Mouse (Mus musculus) myocyte (in vitro differentiated cells): Measurements from ENCODE around the gene Men1. TPM values are rescaled to one million over a fixed set of nuclear protein-coding genes. Genes with fewer than 3 reads are reported as not detected.
"Not testable (repeated sequence)": the region's sequence is repeated elsewhere in the genome, so short reads cannot be mapped to it uniquely, and the experiment has no call there.

Source experiments
- H3K27me3 ChIP-seq: one replicate; pipeline ENCODE4 v1.6.1; 2011; ENCODE audit not compliant: control insufficient read depth, insufficient read depth, insufficient read length
- H3K36me3 ChIP-seq: one replicate; pipeline ENCODE4 v1.6.1; 2011; ENCODE audit not compliant: control insufficient read depth, insufficient read depth
- H3K4me2 ChIP-seq: one replicate; pipeline ENCODE4 v1.6.1; 2011; ENCODE audit warnings: low read depth, control low read depth
- H3K4me3 ChIP-seq: one replicate; pipeline ENCODE4 v1.5.1; 2011; ENCODE audit warnings: mild to moderate bottlenecking, control low read depth, moderate library complexity
- H3K79me2 ChIP-seq: one replicate; pipeline ENCODE4 v1.6.1; 2011; ENCODE audit not compliant: control insufficient read depth, insufficient read depth
- H3ac ChIP-seq: one replicate; pipeline ENCODE4 v1.6.1; 2011; ENCODE audit not compliant: control insufficient read depth, insufficient read length
- CEBPB ChIP-seq: IDR thresholded peaks from 2 replicates; pipeline ENCODE4 v1.6.1; 2011; ENCODE audit warnings: mild to moderate bottlenecking, moderate library complexity; ENCODE audit not compliant: poor library complexity, insufficient read depth, severe bottlenecking
- E2F4 ChIP-seq: IDR thresholded peaks from one replicate; pipeline ENCODE4 v1.6.1; 2011; ENCODE audit warnings: mild to moderate bottlenecking, control low read depth, moderate library complexity; ENCODE audit not compliant: insufficient read depth
- MAX ChIP-seq: IDR thresholded peaks from one replicate; pipeline ENCODE4 v1.6.1; 2011; ENCODE audit warnings: low read depth, mild to moderate bottlenecking, control low read depth
- MYOD1 ChIP-seq, 3 experiments: IDR thresholded peaks; one replicate each; pipeline ENCODE4 v1.6.1; 2011; ENCODE audit warnings: control low read depth in 2 of 3, low read depth in 2 of 3, mild to moderate bottlenecking in 2 of 3, moderate library complexity in 1 of 3; ENCODE audit not compliant: insufficient read length in 2 of 3, control insufficient read depth in 1 of 3
- MYOG ChIP-seq, 3 experiments: IDR thresholded peaks; one replicate each; pipeline ENCODE4 v1.6.1; 2011; ENCODE audit warnings: control low read depth in 2 of 3, low read depth in 2 of 3, mild to moderate bottlenecking in 2 of 3; ENCODE audit not compliant: insufficient read length in 2 of 3, control insufficient read depth in 1 of 3, insufficient read depth in 1 of 3
- POLR2A ChIP-seq: IDR thresholded peaks from one replicate; pipeline ENCODE4 v1.6.1; 2011; ENCODE audit warnings: low read depth, mild to moderate bottlenecking, control low read depth, moderate library complexity; ENCODE audit not compliant: insufficient read length
- POLR2AphosphoS2 ChIP-seq: IDR thresholded peaks from one replicate; pipeline ENCODE4 v1.6.1; 2011; ENCODE audit warnings: low read depth, control low read depth; ENCODE audit not compliant: insufficient read length
- REST ChIP-seq: IDR thresholded peaks from one replicate; pipeline ENCODE4 v1.6.1; 2011; ENCODE audit warnings: mild to moderate bottlenecking, control low read depth, moderate library complexity; ENCODE audit not compliant: insufficient read depth, insufficient read length
- SRF ChIP-seq: IDR thresholded peaks from one replicate; pipeline ENCODE4 v1.6.1; 2011; ENCODE audit warnings: low read depth; ENCODE audit not compliant: control insufficient read depth, insufficient read length
- TCF12 ChIP-seq: IDR thresholded peaks from one replicate; pipeline ENCODE4 v1.6.1; 2011; ENCODE audit warnings: mild to moderate bottlenecking, control low read depth; ENCODE audit not compliant: poor library complexity, insufficient read depth, severe bottlenecking
- TCF3 ChIP-seq: IDR thresholded peaks from one replicate; pipeline ENCODE4 v1.6.1; 2011; ENCODE audit warnings: low read depth, control low read depth; ENCODE audit not compliant: insufficient read length
- USF1 ChIP-seq: IDR thresholded peaks from one replicate; pipeline ENCODE4 v1.6.1; 2011; ENCODE audit warnings: low read depth, mild to moderate bottlenecking, control low read depth, moderate library complexity
- polyA plus RNA-seq: library from polyadenylated mRNA; unstranded; fragments of >200 nt; fragmentation: generic; extraction: Trizol; gene quantifications from one replicate; pipeline ENCODE4 v1.2.1, GENCODE M21; 2012; ENCODE audit warnings: missing spikeins

Men1 gene
- polyA plus RNA-seq, 1 experiment = 37.2 TPM

- H3K4me2 ChIP-seq = peak overlapping the region; percentile 8
- H3K36me3 ChIP-seq = peaks cover 22% of the 10 kb centered on the region
These were observed 46.4 kb upstream of the Men1 start for GRCm38 (mm10) chr19:6288236-6288894.

GRCm38 (mm10) chr19:6289696-6290238 lies 45.0 kb upstream of the Men1 start:
- H3K4me2 ChIP-seq = no peak overlapping the region
- H3K79me2 ChIP-seq = peaks cover 70% of the 10 kb centered on the region
- no peak overlapping the region for H3K4me3 ChIP-seq
- no peak overlapping the region for H3ac ChIP-seq
- H3K27me3 ChIP-seq = no peaks in the 10 kb centered on the region
- TF ChIP-seq REST (no peak), MYOD1 (IDR thresholded peaks at IDR 0.05; ENCODE audit: control insufficient read depth in 1 of 3, insufficient read length in 2 of 3, low read depth in 2 of 3) (no peak), TCF3 (no peak), POLR2AphosphoS2 (no peak), MAX (no peak), POLR2A (no peak)
- peaks cover 14% of the 10 kb centered on the region for H3K36me3 ChIP-seq

More at GRCm38 (mm10) chr19:6288236-6288894, 46.4 kb upstream of the Men1 start:
- peaks cover 83% of the 10 kb centered on the region for H3K79me2 ChIP-seq
- no peak for TF ChIP-seq MYOG (IDR thresholded peaks at IDR 0.05; ENCODE audit: control insufficient read depth in 1 of 3, insufficient read depth in 1 of 3, insufficient read length in 2 of 3, low read depth in 2 of 3)
- no peak for TF ChIP-seq TCF3
- no peak overlapping the region for H3ac ChIP-seq
- no peak overlapping the region for H3K4me3 ChIP-seq
- no peaks in the 10 kb centered on the region for H3K27me3 ChIP-seq

GRCm38 (mm10) chr19:6290720-6291116 lies 44.1 kb upstream of the Men1 start:
- H3K4me2 ChIP-seq = not testable (repeated sequence)
- H3K36me3 ChIP-seq = peaks cover 15% of the 10 kb centered on the region

GRCm38 (mm10) chr19:6291117-6291781 lies 43.5 kb upstream of the Men1 start:
- TF ChIP-seq MYOG (IDR thresholded peaks at IDR 0.05; ENCODE audit: control insufficient read depth in 1 of 3, insufficient read depth in 1 of 3, insufficient read length in 2 of 3, low read depth in 2 of 3) = peak in 2 of 3 experiments; percentile 22 to 80
- peak in 2 of 3 experiments; percentile 34 to 55 for TF ChIP-seq MYOD1 (IDR thresholded peaks at IDR 0.05; ENCODE audit: control insufficient read depth in 1 of 3, insufficient read length in 2 of 3, low read depth in 2 of 3)
- no peak for TF ChIP-seq TCF3
- Histone ChIP-seq H3ac (no peak overlapping the region), H3K4me3 (no peak overlapping the region), H3K36me3 (peaks cover 16% of the 10 kb centered on the region), H3K79me2 (peaks cover 63% of the 10 kb centered on the region), H3K4me2 (no peak overlapping the region), H3K27me3 (no peaks in the 10 kb centered on the region)

More at GRCm38 (mm10) chr19:6290720-6291116, 44.1 kb upstream of the Men1 start:
- H3K79me2 ChIP-seq = peaks cover 66% of the 10 kb centered on the region
- H3ac ChIP-seq, H3K27me3 ChIP-seq, H3K4me3 ChIP-seq: not testable (repeated sequence)

GRCm38 (mm10) chr19:6292262-6292661 lies 42.5 kb upstream of the Men1 start:
- Histone ChIP-seq H3ac (no peak overlapping the region), H3K36me3 (peaks cover 19% of the 10 kb centered on the region), H3K27me3 (no peaks in the 10 kb centered on the region), H3K4me3 (no peak overlapping the region), H3K4me2 (no peak overlapping the region), H3K79me2 (peaks cover 56% of the 10 kb centered on the region)
- TF ChIP-seq SRF (no peak), TCF3 (no peak), POLR2A (no peak), REST (no peak), TCF12 (no peak), E2F4 (no peak), CEBPB (no peak), POLR2AphosphoS2 (no peak), MYOG (IDR thresholded peaks at IDR 0.05; ENCODE audit: control insufficient read depth in 1 of 3, insufficient read depth in 1 of 3, insufficient read length in 2 of 3, low read depth in 2 of 3) (peak in 1 of 3 experiments; percentile 4), USF1 (no peak), MYOD1 (IDR thresholded peaks at IDR 0.05; ENCODE audit: control insufficient read depth in 1 of 3, insufficient read length in 2 of 3, low read depth in 2 of 3) (peak in 2 of 3 experiments; percentile 10 to 16), MAX (no peak)

- Histone ChIP-seq H3K27me3 (no peaks in the 10 kb centered on the region), H3K36me3 (peaks cover 29% of the 10 kb centered on the region)
- TF ChIP-seq MYOD1 (IDR thresholded peaks at IDR 0.05; ENCODE audit: control insufficient read depth in 1 of 3, insufficient read length in 2 of 3, low read depth in 2 of 3) (no peak), TCF3 (no peak)
These were observed 40.5 kb upstream of the Men1 start for GRCm38 (mm10) chr19:6294301-6294700.

More at GRCm38 (mm10) chr19:6294301-6294700, 40.5 kb upstream of the Men1 start:
- no peak overlapping the region for H3ac ChIP-seq
- H3K79me2 ChIP-seq = peaks cover 36% of the 10 kb centered on the region
- H3K4me2 ChIP-seq = no peak overlapping the region
- H3K4me3 ChIP-seq = no peak overlapping the region
